Mouse (Mus musculus): ENCODE results near the gene Rbm19.

DNA sequence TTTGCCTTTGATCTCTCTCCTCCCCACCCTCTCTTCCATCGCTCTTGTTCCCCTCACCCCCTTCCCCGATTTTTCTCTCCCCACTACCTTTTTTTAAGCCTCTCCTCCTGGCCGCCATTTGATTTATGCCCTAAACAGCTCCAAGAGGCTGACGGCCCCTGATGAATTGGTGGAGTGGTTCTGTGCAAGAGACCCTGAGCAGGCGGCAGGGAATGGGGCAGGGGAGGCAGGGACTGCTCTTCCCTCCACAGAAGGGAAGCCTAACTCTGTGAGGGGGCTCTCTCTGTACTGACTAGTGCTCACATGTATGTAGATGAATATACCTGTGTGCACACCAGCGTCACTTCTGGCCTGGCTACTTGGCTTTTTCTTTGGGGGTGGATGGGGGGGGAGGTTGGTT, 49.0 kb upstream of the Rbm19 start:
- TF ChIP-seq CTCF (IDR thresholded peaks at IDR 0.05; ENCODE audit: low read depth) (no peak), EP300 (optimal IDR thresholded peaks at IDR 0.05) (no peak)

Measured in stomach, postnatal 0 days (tissue).